Mouse (Mus musculus) heart, adult 2 months (tissue): ENCODE results near the gene Ikzf2.

ENCODE experiments used
- CTCF ChIP-seq: fragments of 200-600 bp; IDR thresholded peaks from 2 replicates; pipeline ENCODE4 v1.8.1; 2022; ENCODE audit warnings: antibody characterized with exemption, mild to moderate bottlenecking, moderate library complexity
- POLR2A ChIP-seq: fragments of 200-500 bp; IDR thresholded peaks from 2 replicates; pipeline ENCODE4 v1.6.1; 2011; ENCODE audit warnings: mild to moderate bottlenecking, low read depth, low read length, control low read depth; ENCODE audit not compliant: insufficient read depth

DNA sequence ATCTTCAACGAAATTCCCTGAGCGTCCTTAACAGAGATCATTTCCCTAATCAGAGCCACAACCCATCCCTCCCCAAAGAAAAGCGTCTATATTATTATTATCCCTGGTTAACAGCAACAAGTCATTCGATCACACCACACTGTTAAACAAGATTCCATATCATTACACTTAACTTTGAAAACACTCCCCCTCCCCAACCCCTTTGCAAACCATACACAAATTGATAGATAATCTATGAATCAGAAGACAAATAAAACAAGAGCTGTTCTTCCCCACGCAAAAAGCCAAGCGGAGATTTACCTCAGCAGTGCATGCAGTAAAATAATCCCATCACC, 337 bp downstream of the Ikzf2 start:
- TF ChIP-seq POLR2A (no peak), CTCF (no peak)
